Mouse (Mus musculus) lung, postnatal 0 days (tissue): ENCODE data around the gene Stx7.

ENCODE experiments used
- CTCF ChIP-seq: IDR thresholded peaks from 2 replicates; pipeline ENCODE4 v1.5.1; 2016; ENCODE audit warnings: antibody characterized with exemption, mild to moderate bottlenecking
- EP300 ChIP-seq: IDR thresholded peaks from 2 replicates; pipeline ENCODE4 v1.6.1; 2016; ENCODE audit warnings: antibody characterized with exemption, mild to moderate bottlenecking, control low read depth

DNA sequence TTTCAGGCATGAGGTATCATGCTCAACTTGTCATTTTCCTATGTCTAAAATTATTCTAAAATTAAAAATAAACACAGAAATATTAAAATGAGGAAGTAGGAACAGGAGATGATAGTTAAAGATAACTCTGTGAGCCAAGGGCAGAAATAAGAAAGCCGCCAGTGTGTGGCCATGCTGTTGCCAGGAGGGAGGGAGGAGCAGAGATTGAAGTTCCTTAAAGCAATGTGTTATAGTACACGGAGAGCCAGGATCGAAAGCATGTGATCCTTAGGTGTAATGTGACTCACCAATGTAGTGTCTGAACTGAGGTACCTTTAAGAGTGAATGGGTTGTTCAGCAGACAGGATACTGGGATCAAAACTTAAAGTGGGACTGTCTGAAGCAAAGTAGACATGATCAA is 6.4 kb upstream of the Stx7 start:
- TF ChIP-seq CTCF (no peak), EP300 (no peak)
